Mouse (Mus musculus): Measurements from ENCODE around the gene St3gal5. TPM values are rescaled to one million over a fixed set of nuclear protein-coding genes. Genes with fewer than 3 reads are reported as not detected.

The St3gal5 gene
- total RNA-seq (2023), result 10 to 100 TPM; 14.9 to 20.0 TPM

GRCm38 (mm10) chr6:72097181-72097995 is at the start of gene St3gal5:
St3gal5 (plus strand) TSS chr6:72097592.

Other genes starting within 250 kb of the St3gal5 start
- gene Ptcd3, start 188.8 kb upstream of the St3gal5 start, total RNA-seq (2023), result 10 to 100 TPM; 40.9 to 42.3 TPM
- 10 to 100 TPM; 27.9 to 47.7 TPM for gene Polr1a, start 188.5 kb upstream of the St3gal5 start, total RNA-seq (2023)
- gene Atoh8, start 138.0 kb downstream of the St3gal5 start, total RNA-seq (2023), result under 1 TPM in 1 of 2 experiments, not detected in 1; 0.36 TPM
- not detected for gene Sftpb, start 207.0 kb downstream of the St3gal5 start, total RNA-seq (2023)
- 10 to 100 TPM; 32.3 to 33.0 TPM for gene Usp39, start 247.6 kb downstream of the St3gal5 start, total RNA-seq (2023)
- 10 to 100 TPM; 20.8 to 21.8 TPM for gene 0610030E20Rik, start 249.7 kb downstream of the St3gal5 start, total RNA-seq (2023)